Mouse (Mus musculus) embryonic stem cell, embryonic (primary cell): ENCODE data around the gene Gm49661.

Experiments
- CTCF ChIA-PET, 4 experiments: fragments of 300-600 bp in 2 of 4; fragments of 350-600 bp in 2 of 4; sonication (Branson Sonifier 250); formaldehyde crosslinking; loops; one replicate each; lab custom pipeline; 2022; ENCODE audit warnings: inconsistent platforms in 2 of 4; lab: Charles Lee
- POLR2A ChIA-PET, 4 experiments: fragments of 300-600 bp in 2 of 4; fragments of 350-600 bp in 2 of 4; sonication (Branson Sonifier 250); formaldehyde crosslinking; loops; one replicate each; lab custom pipeline; 2022; ENCODE audit warnings: antibody characterized with exemption in 4 of 4, inconsistent platforms in 1 of 4; lab: Charles Lee

Gene Gm49661

GRCm38 (mm10) chr8:84969241-84970134, at the start of gene Gm49661, which contains the start of the genes Prdx2 and Rnaseh2a:
Gm49661 (minus strand) TSS chr8:84969433.
Prdx2 (plus strand) TSS chr8:84969587.
Rnaseh2a (minus strand) TSS chr8:84969767.
- ChIA-PET CTCF (interaction anchor here in 3 of 4 experiments (0.5 to 1.8 kb wide), 8 partner anchors 13 to 44 kb away, joined by 3 to 6 read pairs (median 3); partner anchors contain the start of gene Hook2 (in 1 of the 3)), POLR2A (interaction anchor here (0.6 to 30.0 kb wide), 48 partner anchors 10 to 331 kb away, joined by 3 to 992 read pairs (median 4); partner anchors contain the start of genes Tnpo2 (in 4 of the 4), Junb (in 3 of the 4), Calr (in 2 of the 4) and Dhps (in 2 of the 4))

GRCm38 (mm10) chr8:85017209-85017608, 48.0 kb upstream of the Gm49661 start:
- POLR2A ChIA-PET = interaction anchor here (0.6 to 21.2 kb wide), 50 partner anchors 9 to 1866 kb away, joined by 3 to 488 read pairs (median 5); partner anchors contain the start of genes Trir (in 4 of the 4), Asna1 (in 2 of the 4), Dhps (in 2 of the 4) and Junb (in 2 of the 4)
- CTCF ChIA-PET = interaction anchor here (0.6 to 3.4 kb wide), 18 partner anchors 8 to 1568 kb away, joined by 3 to 17 read pairs (median 4); no protein-coding TSS in a partner anchor

GRCm38 (mm10) chr8:85016724-85017123, 47.5 kb upstream of the Gm49661 start:
- POLR2A ChIA-PET = interaction anchor here (0.6 to 21.2 kb wide), 54 partner anchors 9 to 1866 kb away, joined by 3 to 488 read pairs (median 5); partner anchors contain the start of genes Trir (in 4 of the 4), Asna1 (in 2 of the 4), Dhps (in 2 of the 4) and Junb (in 2 of the 4)
- CTCF ChIA-PET = interaction anchor here (0.6 to 3.4 kb wide), 17 partner anchors 9 to 1569 kb away, joined by 3 to 17 read pairs (median 5); no protein-coding TSS in a partner anchor

- CTCF ChIA-PET = interaction anchor here (0.6 to 1.9 kb wide), 8 partner anchors 10 to 479 kb away, joined by 3 to 9 read pairs (median 4); partner anchors contain the start of gene Trir (in 1 of the 4)
- POLR2A ChIA-PET = interaction anchor here in 3 of 4 experiments (0.6 to 21.2 kb wide), 16 partner anchors 9 to 70 kb away, joined by 3 to 488 read pairs (median 13); partner anchors contain the start of genes Asna1 (in 2 of the 3), Dhps (in 2 of the 3), Junb (in 2 of the 3) and Tnpo2 (in 2 of the 3)
These were observed 45.2 kb upstream of the Gm49661 start, which contains the start of gene Best2 for GRCm38 (mm10) chr8:85014431-85014830. Best2 (minus strand) TSS chr8:85014531.

- ChIA-PET CTCF (interaction anchor here (0.5 to 1.9 kb wide), 49 partner anchors 8 to 515 kb away, joined by 3 to 14 read pairs (median 4); partner anchors contain the start of genes Hook2 (in 3 of the 4), Dhps (in 2 of the 4), Trir (in 2 of the 4) and Asna1 (in 1 of the 4)), POLR2A (interaction anchor here (0.5 to 21.2 kb wide), 58 partner anchors 8 to 190 kb away, joined by 3 to 488 read pairs (median 4); partner anchors contain the start of genes Dhps (in 3 of the 4), Junb (in 3 of the 4), Tnpo2 (in 3 of the 4) and Trir (in 3 of the 4))
These were observed 44.1 kb upstream of the Gm49661 start for GRCm38 (mm10) chr8:85013230-85013840.

- CTCF ChIA-PET = no interaction called here
- POLR2A ChIA-PET = interaction anchor here in 1 of 4 experiments (2.1 to 6.3 kb wide), 3 partner anchors 25 to 61 kb away, joined by 5 to 41 read pairs (median 24); partner anchors contain the start of genes Dhps, Junb and Tnpo2
These were observed 42.0 kb upstream of the Gm49661 start for GRCm38 (mm10) chr8:85011242-85011641.

GRCm38 (mm10) chr8:85007686-85008085, 38.5 kb upstream of the Gm49661 start:
- ChIA-PET CTCF (interaction anchor here (0.6 to 4.0 kb wide), 40 partner anchors 8 to 299 kb away, joined by 3 to 49 read pairs (median 4); partner anchors contain the start of genes Hook2 (in 2 of the 4), Tnpo2 (in 2 of the 4), Asna1 (in 1 of the 4) and Dnase2a (in 1 of the 4)), POLR2A (interaction anchor here (0.6 to 6.3 kb wide), 28 partner anchors 9 to 92 kb away, joined by 3 to 41 read pairs (median 4); partner anchors contain the start of genes Dhps (in 2 of the 4), Junb (in 2 of the 4), Trir (in 2 of the 4) and Asna1 (in 1 of the 4))

GRCm38 (mm10) chr8:84997649-84998295, 28.5 kb upstream of the Gm49661 start:
- ChIA-PET CTCF (interaction anchor here (0.5 to 6.5 kb wide), 50 partner anchors 8 to 485 kb away, joined by 3 to 81 read pairs (median 4); partner anchors contain the start of genes Junb (in 2 of the 4), Prdx2 (in 2 of the 4), Tnpo2 (in 2 of the 4) and Dnase2a (in 1 of the 4)), POLR2A (interaction anchor here (0.6 to 27.3 kb wide), 55 partner anchors 8 to 197 kb away, joined by 3 to 992 read pairs (median 5); partner anchors contain the start of genes Dhps (in 3 of the 4), Junb (in 3 of the 4), Trir (in 3 of the 4) and Asna1 (in 2 of the 4))

- ChIA-PET POLR2A (interaction anchor here (0.6 to 27.3 kb wide), 37 partner anchors 7 to 196 kb away, joined by 3 to 992 read pairs (median 8); partner anchors contain the start of genes Dhps (in 3 of the 4), Junb (in 3 of the 4), Asna1 (in 2 of the 4) and Gm49661 (in 2 of the 4)), CTCF (interaction anchor here (0.6 to 6.5 kb wide), 33 partner anchors 9 to 105 kb away, joined by 3 to 81 read pairs (median 4); partner anchors contain the start of genes Junb (in 2 of the 4), Man2b1 (in 1 of the 4) and Tnpo2 (in 1 of the 4))
These were observed 27.7 kb upstream of the Gm49661 start for GRCm38 (mm10) chr8:84996978-84997377.

GRCm38 (mm10) chr8:84995680-84996079, 26.4 kb upstream of the Gm49661 start:
- CTCF ChIA-PET = interaction anchor here (0.7 to 6.5 kb wide), 14 partner anchors 12 to 724 kb away, joined by 3 to 81 read pairs (median 5); partner anchors contain the start of genes Farsa (in 1 of the 4), Gm49661 (in 1 of the 4), Junb (in 1 of the 4) and Prdx2 (in 1 of the 4)
- POLR2A ChIA-PET = interaction anchor here in 3 of 4 experiments (0.6 to 27.3 kb wide), 32 partner anchors 11 to 477 kb away, joined by 3 to 992 read pairs (median 4); partner anchors contain the start of genes Dhps (in 3 of the 3), Junb (in 3 of the 3), Asna1 (in 2 of the 3) and Gm49661 (in 2 of the 3)

GRCm38 (mm10) chr8:84994375-84994774, 25.1 kb upstream of the Gm49661 start:
- POLR2A ChIA-PET = interaction anchor here in 3 of 4 experiments (0.6 to 27.3 kb wide), 16 partner anchors 9 to 276 kb away, joined by 3 to 992 read pairs (median 6); partner anchors contain the start of genes Gm49661 (in 2 of the 3), Junb (in 2 of the 3), Prdx2 (in 2 of the 3) and Rnaseh2a (in 2 of the 3)
- CTCF ChIA-PET = interaction anchor here in 3 of 4 experiments (0.9 to 6.5 kb wide), 3 partner anchors 19 kb away, joined by 3 to 81 read pairs (median 74); partner anchors contain the start of gene Junb (in 1 of the 3)

GRCm38 (mm10) chr8:84990836-84991235, 21.6 kb upstream of the Gm49661 start:
- POLR2A ChIA-PET = interaction anchor here (0.6 to 27.3 kb wide), 38 partner anchors 11 to 376 kb away, joined by 3 to 992 read pairs (median 5); partner anchors contain the start of genes Junb (in 3 of the 4), Tnpo2 (in 3 of the 4), Asna1 (in 2 of the 4) and Dhps (in 2 of the 4)
- CTCF ChIA-PET = interaction anchor here (0.6 to 6.5 kb wide), 15 partner anchors 14 to 280 kb away, joined by 3 to 250 read pairs (median 4); partner anchors contain the start of genes Junb (in 2 of the 4), Mast1 (in 1 of the 4) and Tnpo2 (in 1 of the 4)

GRCm38 (mm10) chr8:84990349-84990748, 21.1 kb upstream of the Gm49661 start, which contains the start of gene Hook2:
Hook2 (plus strand) TSS chr8:84990603.
- POLR2A ChIA-PET = interaction anchor here (0.6 to 27.3 kb wide), 59 partner anchors 8 to 482 kb away, joined by 3 to 992 read pairs (median 5); partner anchors contain the start of genes Asna1 (in 3 of the 4), Junb (in 3 of the 4), Rnaseh2a (in 3 of the 4) and Tnpo2 (in 3 of the 4)
- CTCF ChIA-PET = interaction anchor here (0.5 to 6.5 kb wide), 31 partner anchors 8 to 411 kb away, joined by 3 to 250 read pairs (median 6); partner anchors contain the start of genes Junb (in 2 of the 4), Asna1 (in 1 of the 4), Dhps (in 1 of the 4) and Tnpo2 (in 1 of the 4)

- POLR2A ChIA-PET = interaction anchor here (0.6 to 27.3 kb wide), 55 partner anchors 8 to 483 kb away, joined by 3 to 992 read pairs (median 5); partner anchors contain the start of genes Asna1 (in 3 of the 4), Junb (in 3 of the 4), Rnaseh2a (in 3 of the 4) and Tnpo2 (in 3 of the 4)
- CTCF ChIA-PET = interaction anchor here (0.5 to 6.5 kb wide), 39 partner anchors 8 to 412 kb away, joined by 3 to 250 read pairs (median 5); partner anchors contain the start of genes Junb (in 3 of the 4), Asna1 (in 1 of the 4), Dhps (in 1 of the 4) and Tnpo2 (in 1 of the 4)
These were observed 20.6 kb upstream of the Gm49661 start for GRCm38 (mm10) chr8:84989810-84990209.
